8 mouse cellular contexts compared by ENCODE assay signal in the genomic region with DNA sequence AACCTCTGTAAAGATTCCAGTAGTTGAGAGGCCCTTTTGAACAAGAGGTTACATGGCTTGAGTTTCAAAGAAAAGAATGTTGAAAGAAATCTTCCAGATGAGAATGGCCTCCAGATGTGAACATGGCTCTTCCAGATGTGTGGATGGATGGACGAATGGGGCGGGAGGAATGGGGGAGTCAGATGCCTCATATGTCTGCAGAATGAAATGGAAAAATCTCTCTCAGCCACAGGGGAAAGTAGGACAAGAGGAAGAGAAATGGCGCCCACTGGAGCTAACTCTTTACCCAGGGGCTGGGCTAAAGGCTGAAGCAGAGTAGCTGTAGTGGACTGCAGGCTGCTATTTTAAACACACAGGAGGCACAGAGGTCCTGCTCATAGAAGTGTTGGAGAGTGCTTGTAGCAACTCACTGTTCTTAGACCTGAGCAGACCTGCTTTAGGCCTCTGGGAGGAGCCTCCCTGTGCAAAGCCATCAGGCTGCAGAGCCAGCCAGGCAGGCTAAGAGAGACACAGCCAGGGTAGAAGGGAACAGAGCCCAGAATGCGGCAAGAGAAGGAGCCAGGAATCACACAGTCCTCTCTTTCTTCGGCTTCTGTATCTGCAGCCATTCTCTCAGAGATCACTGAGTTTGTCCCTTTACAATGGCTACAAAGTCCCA. TPM values are rescaled to one million over a fixed set of nuclear protein-coding genes. Genes with fewer than 3 reads are reported as not detected.
DNase-seq lines count a peak whose midpoint lies in the region; ATAC-seq lines count a peak whose summit lies in the region.

No protein-coding gene starts in this region.

- H3K27me3 ChIP-seq in intestine, embryonic 16.5 days (replicated peaks; ENCODE audit: control insufficient read depth, insufficient read depth, low read length), result no peaks in the 10 kb centered on the region
- H3K27me3 ChIP-seq in neural tube, embryonic 13.5 days, result no peaks in the 10 kb centered on the region

- peaks cover 17% of the 10 kb centered on the region; the same call in 1 of the 2 replicates for H3K4me1 ChIP-seq in intestine, embryonic 16.5 days (ENCODE audit: control insufficient read depth, insufficient read depth, low read length)
- peaks cover 31% of the 10 kb centered on the region for H3K4me1 ChIP-seq in neural tube, embryonic 13.5 days (replicated peaks)

- no peaks in the 10 kb centered on the region for H3K9me3 ChIP-seq in intestine, embryonic 16.5 days (ENCODE audit: control insufficient read depth, low read length)
- H3K9me3 ChIP-seq in neural tube, embryonic 13.5 days, result no peaks in the 10 kb centered on the region

- no peak overlapping the region for H3K27ac ChIP-seq in intestine, embryonic 16.5 days (ENCODE audit: low read length)
- peak overlapping the region; percentile 68 for H3K27ac ChIP-seq in neural tube, embryonic 13.5 days (replicated peaks)

- no peak overlapping the region for H3K9ac ChIP-seq in intestine, embryonic 16.5 days (ENCODE audit: low read depth, low read length)
- H3K9ac ChIP-seq in neural tube, embryonic 13.5 days, result no peak overlapping the region

- no peak overlapping the region for H3K4me2 ChIP-seq in intestine, embryonic 16.5 days (ENCODE audit: low read depth, low read length)
- no peak overlapping the region for H3K4me2 ChIP-seq in neural tube, embryonic 13.5 days

- WGBS in intestine, embryonic 16.5 days, result 64% methylated on average over 5 of the region's 5 CpGs
- WGBS in neural tube, embryonic 13.5 days, result 59% methylated on average over 5 of the region's 5 CpGs

- H3K36me3 ChIP-seq in intestine, embryonic 16.5 days (ENCODE audit: control insufficient read depth, insufficient read depth, low read length), result no peaks in the 10 kb centered on the region
- no peaks in the 10 kb centered on the region for H3K36me3 ChIP-seq in neural tube, embryonic 13.5 days

- peak; percentile 27 to 52 for DNase-seq in lung, adult 18-20 months
- no peak for DNase-seq in lung, postnatal 14 days
- DNase-seq in gastrocnemius, postnatal 25 days, result peak; percentile 70
- no peak for DNase-seq in layer of hippocampus, adult 18-20 months (ENCODE audit: low spot score in 2 of 2)
- no peak for DNase-seq in frontal cortex, postnatal 14 days (ENCODE audit: low spot score in 2 of 2)
- no peak for DNase-seq in thymus, postnatal 14 days

- H3K4me3 ChIP-seq in intestine, embryonic 16.5 days (ENCODE audit: low read length), result no peak overlapping the region
- H3K4me3 ChIP-seq in neural tube, embryonic 13.5 days, result no peak overlapping the region

- peak; percentile 52; the same call in 1 of the 2 replicates for ATAC-seq in intestine, embryonic 16.5 days
- ATAC-seq in neural tube, embryonic 13.5 days (ENCODE audit: low read depth), result peak; percentile 57; the same call in 1 of the 2 replicates

RNA-seq across cellular contexts. Expression of a gene that starts 23.9 kb away (rescaled TPM):
- not detected for total RNA-seq in gastrocnemius, postnatal 25 days (2021)
- polyA plus RNA-seq in intestine, embryonic 16.5 days (2015; fragmentation: Nextera tagmentation; extraction: Ambion mirVana), result 0.10 and 0.11 TPM in 2 replicates
- polyA plus RNA-seq in neural tube, embryonic 13.5 days (2015; fragmentation: Nextera tagmentation; extraction: Ambion mirVana), result 0.20 TPM in 1 of 2 replicates, not detected in the other
- not detected for total RNA-seq in layer of hippocampus, adult 18-20 months (2021)

RNA-seq across cellular contexts. Expression of a gene that starts 28.2 kb away (rescaled TPM):
- 10 to 100 TPM; 47.3 to 59.7 TPM for total RNA-seq in gastrocnemius, postnatal 25 days (2021)
- polyA plus RNA-seq in intestine, embryonic 16.5 days (2015; fragmentation: Nextera tagmentation; extraction: Ambion mirVana), result 46.2 and 59.7 TPM in 2 replicates
- polyA plus RNA-seq in neural tube, embryonic 13.5 days (2015; fragmentation: Nextera tagmentation; extraction: Ambion mirVana), result 15.1 and 16.2 TPM in 2 replicates
- total RNA-seq in layer of hippocampus, adult 18-20 months (2021), result 1 to 10 TPM; 2.8 to 3.0 TPM

Comparison
In these comparisons a context has a peak if more than half of its experiments do, and no peak if none do; other contexts are left out.
1. DNase-seq: peak in lung, adult 18-20 months (2 of 2) and gastrocnemius, postnatal 25 days (single experiment); none in lung, postnatal 14 days (single experiment), layer of hippocampus, adult 18-20 months (0 of 2), frontal cortex, postnatal 14 days (0 of 2) and thymus, postnatal 14 days (single experiment).
2. RNA of a gene that starts 28.2 kb away (total RNA-seq): 47.3 to 59.7 TPM in gastrocnemius, postnatal 25 days; 2.8 to 3.0 TPM in layer of hippocampus, adult 18-20 months; every median in the first group is over 10 times any median in the second.